Mouse (Mus musculus): Measurements from ENCODE around the gene Tomm6. TPM values are rescaled to one million over a fixed set of nuclear protein-coding genes. Genes with fewer than 3 reads are reported as not detected.

The Tomm6 gene
- polyA plus RNA-seq, 1 experiment from 2014 or later = 376 TPM

GRCm38 (mm10) chr17:47712889-47713571 is 24.8 kb upstream of the Tomm6 start:
- H3K9me3 ChIP-seq (replicated peaks; ENCODE audit: control insufficient read depth, low read length) = no peaks in the 10 kb centered on the region
- H3K9ac ChIP-seq (ENCODE audit: low read length) = no peak overlapping the region
- WGBS = 56% methylated on average over 22 of the region's 22 CpGs
- no peak overlapping the region for H3K4me2 ChIP-seq (ENCODE audit: low read depth, low read length)
- H3K27ac ChIP-seq (ENCODE audit: low read length) = no peak overlapping the region
- no peaks in the 10 kb centered on the region for H3K27me3 ChIP-seq (ENCODE audit: control insufficient read depth, insufficient read depth, low read length)
- no peak overlapping the region for H3K4me3 ChIP-seq (replicated peaks; ENCODE audit: low read length)
- ATAC-seq (ENCODE audit: insufficient read depth, low FRiP score) = no peak
- H3K36me3 ChIP-seq (ENCODE audit: control insufficient read depth, insufficient read depth, low read length) = no peaks in the 10 kb centered on the region
- peaks cover 8% of the 10 kb centered on the region; the same call in 1 of the 2 replicates for H3K4me1 ChIP-seq (ENCODE audit: control insufficient read depth, insufficient read depth, low read length)

GRCm38 (mm10) chr17:47711883-47712282 is 23.7 kb upstream of the Tomm6 start:
- Histone ChIP-seq H3K9ac (ENCODE audit: low read length) (no peak overlapping the region), H3K4me1 (ENCODE audit: control insufficient read depth, insufficient read depth, low read length) (peaks cover 10% of the 10 kb centered on the region; the same call in 1 of the 2 replicates), H3K36me3 (ENCODE audit: control insufficient read depth, insufficient read depth, low read length) (no peaks in the 10 kb centered on the region), H3K27me3 (ENCODE audit: control insufficient read depth, insufficient read depth, low read length) (no peaks in the 10 kb centered on the region), H3K4me2 (ENCODE audit: low read depth, low read length) (no peak overlapping the region), H3K27ac (ENCODE audit: low read length) (no peak overlapping the region), H3K4me3 (replicated peaks; ENCODE audit: low read length) (no peak overlapping the region), H3K9me3 (replicated peaks; ENCODE audit: control insufficient read depth, low read length) (no peaks in the 10 kb centered on the region)
- WGBS = 37% methylated on average over 6 of the region's 6 CpGs
- 0 out of 2 replicates have a peak, but pooled peaks have one; percentile 19 for ATAC-seq (ENCODE audit: insufficient read depth, low FRiP score)

- H3K4me1 ChIP-seq (ENCODE audit: control insufficient read depth, insufficient read depth, low read length) = peaks cover 14% of the 10 kb centered on the region
- H3K27ac ChIP-seq (ENCODE audit: low read length) = no peak overlapping the region
- ATAC-seq (ENCODE audit: insufficient read depth, low FRiP score) = no peak
- H3K4me3 ChIP-seq (replicated peaks; ENCODE audit: low read length) = no peak overlapping the region
- H3K9me3 ChIP-seq (replicated peaks; ENCODE audit: control insufficient read depth, low read length) = no peaks in the 10 kb centered on the region
- H3K4me2 ChIP-seq (ENCODE audit: low read depth, low read length) = no peak overlapping the region
- no peaks in the 10 kb centered on the region for H3K27me3 ChIP-seq (ENCODE audit: control insufficient read depth, insufficient read depth, low read length)
- no peak overlapping the region for H3K9ac ChIP-seq (ENCODE audit: low read length)
- WGBS = 69% methylated on average over 3 of the region's 3 CpGs
- no peaks in the 10 kb centered on the region for H3K36me3 ChIP-seq (ENCODE audit: control insufficient read depth, insufficient read depth, low read length)
These were observed 21.9 kb upstream of the Tomm6 start for GRCm38 (mm10) chr17:47710036-47710435.

GRCm38 (mm10) chr17:47708972-47709371 is 20.8 kb upstream of the Tomm6 start:
- Histone ChIP-seq H3K4me3 (replicated peaks; ENCODE audit: low read length) (no peak overlapping the region), H3K36me3 (ENCODE audit: control insufficient read depth, insufficient read depth, low read length) (no peaks in the 10 kb centered on the region), H3K27ac (ENCODE audit: low read length) (no peak overlapping the region), H3K9me3 (replicated peaks; ENCODE audit: control insufficient read depth, low read length) (no peaks in the 10 kb centered on the region), H3K4me2 (ENCODE audit: low read depth, low read length) (no peak overlapping the region), H3K9ac (ENCODE audit: low read length) (no peak overlapping the region; the same call in 1 of the 2 replicates), H3K4me1 (ENCODE audit: control insufficient read depth, insufficient read depth, low read length) (peaks cover 14% of the 10 kb centered on the region), H3K27me3 (ENCODE audit: control insufficient read depth, insufficient read depth, low read length) (no peaks in the 10 kb centered on the region)
- ATAC-seq (ENCODE audit: insufficient read depth, low FRiP score) = peak; percentile 49; the same call in 1 of the 2 replicates
- WGBS = 57% methylated on average over 4 of the region's 4 CpGs

- Histone ChIP-seq H3K27ac (ENCODE audit: low read length) (no peak overlapping the region), H3K9me3 (replicated peaks; ENCODE audit: control insufficient read depth, low read length) (no peaks in the 10 kb centered on the region), H3K36me3 (ENCODE audit: control insufficient read depth, insufficient read depth, low read length) (no peaks in the 10 kb centered on the region), H3K27me3 (ENCODE audit: control insufficient read depth, insufficient read depth, low read length) (no peaks in the 10 kb centered on the region), H3K4me2 (ENCODE audit: low read depth, low read length) (no peak overlapping the region), H3K9ac (ENCODE audit: low read length) (no peak overlapping the region), H3K4me1 (ENCODE audit: control insufficient read depth, insufficient read depth, low read length) (peaks cover 14% of the 10 kb centered on the region), H3K4me3 (replicated peaks; ENCODE audit: low read length) (no peak overlapping the region)
- ATAC-seq (ENCODE audit: insufficient read depth, low FRiP score) = no peak
- 67% methylated on average over 3 of the region's 3 CpGs for WGBS
These were observed 19.8 kb upstream of the Tomm6 start for GRCm38 (mm10) chr17:47707961-47708360.

- 55% methylated on average over 1 of the region's 1 CpGs for WGBS
- Histone ChIP-seq H3K9ac (ENCODE audit: low read length) (no peak overlapping the region), H3K4me2 (ENCODE audit: low read depth, low read length) (no peak overlapping the region), H3K4me3 (replicated peaks; ENCODE audit: low read length) (no peak overlapping the region), H3K36me3 (ENCODE audit: control insufficient read depth, insufficient read depth, low read length) (no peaks in the 10 kb centered on the region), H3K27me3 (ENCODE audit: control insufficient read depth, insufficient read depth, low read length) (no peaks in the 10 kb centered on the region), H3K4me1 (ENCODE audit: control insufficient read depth, insufficient read depth, low read length) (peaks cover 14% of the 10 kb centered on the region), H3K27ac (ENCODE audit: low read length) (no peak overlapping the region), H3K9me3 (replicated peaks; ENCODE audit: control insufficient read depth, low read length) (no peaks in the 10 kb centered on the region)
- no peak for ATAC-seq (ENCODE audit: insufficient read depth, low FRiP score)
These were observed 18.0 kb upstream of the Tomm6 start for GRCm38 (mm10) chr17:47706196-47706595.

- no peak for ATAC-seq (ENCODE audit: insufficient read depth, low FRiP score)
- WGBS = 86% methylated on average over 4 of the region's 4 CpGs
These were observed 16.5 kb upstream of the Tomm6 start for GRCm38 (mm10) chr17:47704692-47705091.

GRCm38 (mm10) chr17:47703556-47703955 is 15.4 kb upstream of the Tomm6 start:
- 43% methylated on average over 20 of the region's 20 CpGs for WGBS
- no peak overlapping the region for H3K27ac ChIP-seq (ENCODE audit: low read length)

More at GRCm38 (mm10) chr17:47704692-47705091, 16.5 kb upstream of the Tomm6 start:
- H3K4me1 ChIP-seq (ENCODE audit: control insufficient read depth, insufficient read depth, low read length) = peaks cover 14% of the 10 kb centered on the region
- H3K4me2 ChIP-seq (ENCODE audit: low read depth, low read length) = no peak overlapping the region
- no peak overlapping the region for H3K4me3 ChIP-seq (replicated peaks; ENCODE audit: low read length)
- no peaks in the 10 kb centered on the region for H3K27me3 ChIP-seq (ENCODE audit: control insufficient read depth, insufficient read depth, low read length)
- H3K36me3 ChIP-seq (ENCODE audit: control insufficient read depth, insufficient read depth, low read length) = no peaks in the 10 kb centered on the region
- no peak overlapping the region for H3K9ac ChIP-seq (ENCODE audit: low read length)
- H3K9me3 ChIP-seq (replicated peaks; ENCODE audit: control insufficient read depth, low read length) = no peaks in the 10 kb centered on the region
- no peak overlapping the region for H3K27ac ChIP-seq (ENCODE audit: low read length)

GRCm38 (mm10) chr17:47702548-47703345 is 14.6 kb upstream of the Tomm6 start:
- no peak overlapping the region for H3K4me2 ChIP-seq (ENCODE audit: low read depth, low read length)
- no peak overlapping the region for H3K4me3 ChIP-seq (replicated peaks; ENCODE audit: low read length)
- 39% methylated on average over 28 of the region's 28 CpGs for WGBS
- H3K27me3 ChIP-seq (ENCODE audit: control insufficient read depth, insufficient read depth, low read length) = no peaks in the 10 kb centered on the region
- H3K27ac ChIP-seq (ENCODE audit: low read length) = no peak overlapping the region
- no peaks in the 10 kb centered on the region for H3K36me3 ChIP-seq (ENCODE audit: control insufficient read depth, insufficient read depth, low read length)
- no peaks in the 10 kb centered on the region for H3K9me3 ChIP-seq (replicated peaks; ENCODE audit: control insufficient read depth, low read length)
- no peak for ATAC-seq (ENCODE audit: insufficient read depth, low FRiP score)
- peaks cover 6% of the 10 kb centered on the region; the same call in 1 of the 2 replicates for H3K4me1 ChIP-seq (ENCODE audit: control insufficient read depth, insufficient read depth, low read length)
- no peak overlapping the region for H3K9ac ChIP-seq (ENCODE audit: low read length)

More at GRCm38 (mm10) chr17:47703556-47703955, 15.4 kb upstream of the Tomm6 start:
- Histone ChIP-seq H3K4me3 (replicated peaks; ENCODE audit: low read length) (no peak overlapping the region), H3K9ac (ENCODE audit: low read length) (no peak overlapping the region), H3K4me1 (ENCODE audit: control insufficient read depth, insufficient read depth, low read length) (peaks cover 10% of the 10 kb centered on the region), H3K9me3 (replicated peaks; ENCODE audit: control insufficient read depth, low read length) (no peaks in the 10 kb centered on the region), H3K4me2 (ENCODE audit: low read depth, low read length) (no peak overlapping the region), H3K36me3 (ENCODE audit: control insufficient read depth, insufficient read depth, low read length) (no peaks in the 10 kb centered on the region), H3K27me3 (ENCODE audit: control insufficient read depth, insufficient read depth, low read length) (no peaks in the 10 kb centered on the region)
- ATAC-seq (ENCODE audit: insufficient read depth, low FRiP score) = no peak

All from stomach, embryonic 16.5 days (tissue).